Mouse (Mus musculus) liver, adult 2 months (tissue): ENCODE measurements at regions not wholly inside any gene's neighbourhood (a gene's known extent, or its start where the extent isn't known, plus 50 kb on each side); places are given as distances from the start of the nearest gene placed in this dataset.

Source experiments
- DNase-seq: peaks from one replicate; pipeline ENCODE4 v3.0.0-alpha.2; 2011; ENCODE audit warnings: low read depth, low spot score; ENCODE audit errors: extremely low read depth
- H3K27ac ChIP-seq: fragments of 200-500 bp; replicated peaks from 2 replicates; pipeline ENCODE4 v1.5.1; 2012; ENCODE audit warnings: low read depth, mild to moderate bottlenecking, control low read depth, inconsistent platforms, low read length; ENCODE audit not compliant: insufficient read depth
- H3K27me3 ChIP-seq: fragments of 200-500 bp; 2 replicates; pipeline ENCODE4 v1.6.1; 2012; ENCODE audit warnings: mild to moderate bottlenecking, moderate library complexity, low read length, inconsistent platforms; ENCODE audit not compliant: control insufficient read depth, insufficient read depth
- H3K36me3 ChIP-seq: fragments of 200-500 bp; 2 replicates; pipeline ENCODE4 v1.6.1; 2012; ENCODE audit warnings: low read length, inconsistent platforms; ENCODE audit not compliant: control insufficient read depth, insufficient read depth
- H3K4me1 ChIP-seq: fragments of 200-500 bp; 2 replicates; pipeline ENCODE4 v1.6.1; 2011; ENCODE audit warnings: low read length; ENCODE audit not compliant: control insufficient read depth, insufficient read depth
- H3K4me3 ChIP-seq: fragments of 200-500 bp; 2 replicates; pipeline ENCODE4 v1.5.1; 2011; ENCODE audit warnings: low read depth, mild to moderate bottlenecking, control low read depth, low read length, moderate library complexity; ENCODE audit not compliant: insufficient read depth
- H3K79me2 ChIP-seq: fragments of 200-500 bp; 2 replicates; pipeline ENCODE4 v1.6.1; 2012; ENCODE audit warnings: inconsistent platforms, mild to moderate bottlenecking, low read length, moderate library complexity; ENCODE audit not compliant: control insufficient read depth, insufficient read depth
- H3K9ac ChIP-seq: fragments of 200-500 bp; 2 replicates; pipeline ENCODE4 v1.6.1; 2012; ENCODE audit warnings: low read depth, mild to moderate bottlenecking, control low read depth, inconsistent platforms, low read length
- CTCF ChIP-seq: fragments of 200-500 bp; IDR thresholded peaks from 2 replicates; pipeline ENCODE4 v1.5.1; 2011; ENCODE audit warnings: low read depth, low read length, control low read depth
- POLR2A ChIP-seq: fragments of 200-500 bp; IDR thresholded peaks from 2 replicates; pipeline ENCODE4 v1.6.1; 2011; ENCODE audit warnings: low read length, control low read depth; ENCODE audit not compliant: insufficient read depth; ENCODE audit errors: extremely low read depth
- WGBS: fragments of 180-500 bp; shearing (Covaris S2); methylation state at CpG from one replicate; pipeline ENCODE4 v1.1.7; 2018; 5-methylcytosine and 5-hydroxymethylcytosine counted together

DNA sequence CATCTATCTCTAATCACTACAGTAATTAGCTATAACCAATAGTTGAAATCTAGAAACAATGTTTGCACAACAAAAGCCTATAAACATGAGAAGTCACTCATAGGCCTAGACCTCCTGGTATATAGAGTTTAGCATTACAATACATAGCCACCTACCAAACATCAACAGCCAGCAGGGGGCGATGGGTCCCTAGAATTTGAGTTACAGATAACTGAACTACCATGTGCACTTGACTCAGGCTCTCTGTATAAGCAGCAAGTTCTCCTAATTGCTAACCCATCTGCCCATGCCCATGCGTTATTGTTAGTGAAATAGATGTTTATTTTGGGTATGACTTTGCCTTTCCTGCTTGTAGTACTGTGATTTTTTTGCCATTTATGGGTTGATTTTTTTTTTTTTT is 106.9 kb upstream of the Tgif2lx2 start:
- WGBS: 27% methylated on average over 2 of the region's 2 CpGs
- DNase-seq: peak; percentile 7

DNA sequence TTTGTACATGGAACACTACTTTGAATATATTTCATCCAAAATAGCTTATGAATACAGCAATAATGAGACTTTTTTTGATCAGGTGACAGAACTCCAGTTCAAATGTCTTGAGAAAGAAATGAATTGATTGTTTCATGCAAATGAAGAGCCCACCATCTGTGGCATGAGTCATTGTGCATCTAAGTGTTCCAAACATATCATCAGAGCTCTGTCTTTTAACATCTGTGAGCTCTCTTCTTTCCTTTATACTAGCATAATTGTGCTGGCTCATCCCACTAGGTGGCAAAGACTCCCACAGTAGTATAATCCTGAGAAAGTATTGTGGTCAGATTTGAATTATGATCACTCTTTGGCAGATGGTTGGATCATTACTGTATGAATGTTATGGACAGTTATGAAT is 70.1 kb upstream of the Tgif2lx2 start:
- H3K4me1 ChIP-seq: no peaks in the 10 kb centered on the region
- no peaks in the 10 kb centered on the region for H3K36me3 ChIP-seq
- DNase-seq: no peak
- H3K27ac ChIP-seq: no peak overlapping the region
- no peak overlapping the region for H3K4me3 ChIP-seq
- H3K27me3 ChIP-seq: no peaks in the 10 kb centered on the region
- TF ChIP-seq CTCF: no peak
- no peak for TF ChIP-seq POLR2A
- no peak overlapping the region for H3K9ac ChIP-seq
- no peaks in the 10 kb centered on the region for H3K79me2 ChIP-seq

More for the DNA sequence above, 106.9 kb upstream of the Tgif2lx2 start:
- no peaks in the 10 kb centered on the region for H3K27me3 ChIP-seq
- H3K79me2 ChIP-seq: no peaks in the 10 kb centered on the region
- H3K27ac ChIP-seq: no peak overlapping the region
- H3K4me3 ChIP-seq: no peak overlapping the region
- H3K9ac ChIP-seq: no peak overlapping the region
- H3K36me3 ChIP-seq: no peaks in the 10 kb centered on the region
- TF ChIP-seq CTCF (no peak), POLR2A (no peak)
- H3K4me1 ChIP-seq: no peaks in the 10 kb centered on the region
